Mouse (Mus musculus): ENCODE measurements around the gene Ndufc2. TPM values are rescaled to one million over a fixed set of nuclear protein-coding genes. Genes with fewer than 3 reads are reported as not detected.

Gene Ndufc2
- total and polyA plus RNA-seq, 3 experiments = 242 to 280 TPM; not detected in 1

GRCm38 (mm10) chr7:97407145-97407544 is 7.3 kb downstream of the Ndufc2 start:
- Histone ChIP-seq H3K9ac (ENCODE audit: control insufficient read depth, low read depth, low read length, poor library complexity, severe bottlenecking) (no peak overlapping the region), H3K4me3 (ENCODE audit: control insufficient read depth in 1 of 2, insufficient read depth in 1 of 2, low read depth in 2 of 2, low read length in 2 of 2) (no peak overlapping the region), H3K9me3 (replicated peaks; ENCODE audit: insufficient read depth, low read length) (no peaks in the 10 kb centered on the region), H3K36me3 (ENCODE audit: control insufficient read depth in 1 of 2, insufficient read depth in 2 of 2, low read length in 2 of 2) (peaks cover 0 to 4% of the 10 kb centered on the region in 2 experiments; a peak in 1 of 4 replicates), H3K27me3 (ENCODE audit: control insufficient read depth in 1 of 2, insufficient read depth in 2 of 2, low read length in 2 of 2) (no peaks in the 10 kb centered on the region), H3K79me2 (ENCODE audit: control insufficient read depth, insufficient read depth, low read length, poor library complexity) (peaks cover 21% of the 10 kb centered on the region), H3K4me1 (ENCODE audit: control insufficient read depth in 1 of 2, insufficient read depth in 2 of 2, low read length in 2 of 2) (0 out of 4 replicates have a peak, but pooled peaks cover 0 to under 1% of the 10 kb centered on the region in 2 experiments), H3K27ac (ENCODE audit: control insufficient read depth, low read depth, low read length) (no peak overlapping the region)
- TF ChIP-seq POLR2AphosphoS2 (IDR thresholded peaks at IDR 0.05; ENCODE audit: low read length) = no peak
- TF ChIP-seq GATA1 (IDR thresholded peaks at IDR 0.05; ENCODE audit: low read depth, low read length) = no peak
- no peak for TF ChIP-seq TAL1 (IDR thresholded peaks at IDR 0.05; ENCODE audit: low read length)
- no peak for TF ChIP-seq UBTF (IDR thresholded peaks at IDR 0.05; ENCODE audit: borderline replicate concordance, insufficient read depth, low read depth, low read length)
- no peak for TF ChIP-seq BHLHE40 (IDR thresholded peaks at IDR 0.05; ENCODE audit: borderline replicate concordance, low read depth, low read length)
- no peak for TF ChIP-seq CHD2 (IDR thresholded peaks at IDR 0.05; ENCODE audit: low read length)
- no peak for TF ChIP-seq MXI1 (IDR thresholded peaks at IDR 0.05; ENCODE audit: low read depth, low read length)
- TF ChIP-seq ZC3H11A (IDR thresholded peaks at IDR 0.05; ENCODE audit: low read depth, low read length) = no peak
- no peak for TF ChIP-seq ZKSCAN1 (IDR thresholded peaks at IDR 0.05; ENCODE audit: low read depth, low read length)
- TF ChIP-seq USF1 (IDR thresholded peaks at IDR 0.05; ENCODE audit: low read depth, low read length) = no peak
- no peak for TF ChIP-seq MAFK (IDR thresholded peaks at IDR 0.05; ENCODE audit: borderline replicate concordance, low read depth, low read length)
- no peak for TF ChIP-seq SIN3A (IDR thresholded peaks at IDR 0.05; ENCODE audit: low read length)
- no peak for TF ChIP-seq POLR2A (IDR thresholded peaks at IDR 0.05; ENCODE audit: control insufficient read depth in 1 of 2, insufficient read depth in 1 of 2, low read depth in 1 of 2, low read length in 2 of 2, poor library complexity in 1 of 2)
- no peak for TF ChIP-seq RAD21 (IDR thresholded peaks at IDR 0.05; ENCODE audit: low read depth, low read length)
- TF ChIP-seq CHD1 (IDR thresholded peaks at IDR 0.05; ENCODE audit: low read depth, low read length) = no peak
- no peak for DNase-seq (ENCODE audit: low read depth, low spot score)

- TF ChIP-seq NRF1 (IDR thresholded peaks at IDR 0.05; ENCODE audit: insufficient read depth, low read depth, low read length, poor library complexity, severe bottlenecking) (no peak), NELFE (IDR thresholded peaks at IDR 0.05; ENCODE audit: low read depth, low read length) (no peak)
- Histone ChIP-seq H3K4me3 (ENCODE audit: control insufficient read depth in 1 of 2, insufficient read depth in 1 of 2, low read depth in 2 of 2, low read length in 2 of 2) (no peak overlapping the region), H3K9me3 (replicated peaks; ENCODE audit: insufficient read depth, low read length) (no peaks in the 10 kb centered on the region), H3K9ac (ENCODE audit: control insufficient read depth, low read depth, low read length, poor library complexity, severe bottlenecking) (no peak overlapping the region), H3K36me3 (ENCODE audit: control insufficient read depth in 1 of 2, insufficient read depth in 2 of 2, low read length in 2 of 2) (peaks cover 0 to 2% of the 10 kb centered on the region in 2 experiments; a peak in 2 of 4 replicates), H3K79me2 (ENCODE audit: control insufficient read depth, insufficient read depth, low read length, poor library complexity) (no peaks in the 10 kb centered on the region), H3K27me3 (ENCODE audit: control insufficient read depth in 1 of 2, insufficient read depth in 2 of 2, low read length in 2 of 2) (no peaks in the 10 kb centered on the region), H3K4me1 (ENCODE audit: control insufficient read depth in 1 of 2, insufficient read depth in 2 of 2, low read length in 2 of 2) (peaks cover 0 to 5% of the 10 kb centered on the region in 2 experiments; a peak in 1 of 4 replicates), H3K27ac (ENCODE audit: control insufficient read depth, low read depth, low read length) (no peak overlapping the region)
- DNase-seq (ENCODE audit: low read depth, low spot score) = no peak
Observed at GRCm38 (mm10) chr7:97411106-97411505, 11.3 kb downstream of the Ndufc2 start.
